Mouse (Mus musculus) small intestine, adult 2 months (tissue): Measurements from ENCODE around the gene Zfp948. TPM values are rescaled to one million over a fixed set of nuclear protein-coding genes. Genes with fewer than 3 reads are reported as not detected.
A peak's percentile ranks its signal among the peaks of the same experiment; 100 is the strongest.

Experiments used
- H3K27ac ChIP-seq: fragments of 200-500 bp; 2 replicates; pipeline ENCODE4 v1.5.1; 2012; ENCODE audit warnings: low read depth, low read length, control low read depth, inconsistent platforms; ENCODE audit not compliant: insufficient read depth
- H3K27me3 ChIP-seq: fragments of 200-500 bp; 2 replicates; pipeline ENCODE4 v1.6.1; 2012; ENCODE audit warnings: mild to moderate bottlenecking, moderate library complexity, low read length, inconsistent platforms; ENCODE audit not compliant: control insufficient read depth, insufficient read depth
- H3K36me3 ChIP-seq: fragments of 200-500 bp; 2 replicates; pipeline ENCODE4 v1.6.1; 2012; ENCODE audit warnings: mild to moderate bottlenecking, low read length, control low read depth, inconsistent platforms; ENCODE audit not compliant: control insufficient read depth, insufficient read depth
- H3K4me1 ChIP-seq: fragments of 200-500 bp; 2 replicates; pipeline ENCODE4 v1.6.1; 2012; ENCODE audit warnings: low read length, inconsistent platforms, mixed read lengths; ENCODE audit not compliant: control insufficient read depth, insufficient read depth, insufficient read length
- H3K4me3 ChIP-seq: fragments of 200-500 bp; 2 replicates; pipeline ENCODE4 v1.5.1; 2012; ENCODE audit warnings: low read depth, mild to moderate bottlenecking, control low read depth, inconsistent platforms, low read length, moderate library complexity
- CTCF ChIP-seq: fragments of 200-500 bp; IDR thresholded peaks from 2 replicates; pipeline ENCODE4 v1.5.1; 2012; ENCODE audit warnings: low read depth, mild to moderate bottlenecking, control low read depth, inconsistent platforms, low read length, moderate library complexity, mixed read lengths; ENCODE audit not compliant: insufficient replicate concordance, insufficient read length; ENCODE audit errors: extremely low read depth
- POLR2A ChIP-seq: fragments of 200-500 bp; IDR thresholded peaks from 2 replicates; pipeline ENCODE4 v1.6.1; 2012; ENCODE audit warnings: low read depth, mild to moderate bottlenecking, control low read depth, inconsistent platforms, low read length, moderate library complexity
- WGBS: fragments of 180-500 bp; shearing (Covaris S2); methylation state at CpG from one replicate; pipeline ENCODE4 v1.1.7; 2018; 5-methylcytosine and 5-hydroxymethylcytosine counted together
- polyA plus RNA-seq: library from polyadenylated mRNA; depleted of rRNA; stranded (reverse); fragments of >200 nt; gene quantifications from 2 replicates; pipeline ENCODE4 v1.2.3, GENCODE M21; 2012

Gene Zfp948
- polyA plus RNA-seq, 1 experiment: 0.60 TPM

- 88% methylated on average over 1 of the region's 1 CpGs for WGBS
- peak overlapping the region; percentile 23; the same call in 1 of the 2 replicates for H3K27ac ChIP-seq
These were observed 32.8 kb upstream of the Zfp948 start for GRCm38 (mm10) chr17:21533961-21534360.

GRCm38 (mm10) chr17:21534460-21535095 lies 32.2 kb upstream of the Zfp948 start:
- H3K27ac ChIP-seq: peak overlapping the region; percentile 89
- 9% methylated on average over 4 of the region's 4 CpGs for WGBS
- H3K27me3 ChIP-seq: no peaks in the 10 kb centered on the region
- TF ChIP-seq POLR2A (no peak), CTCF (no peak)
- peaks cover 3% of the 10 kb centered on the region for H3K4me1 ChIP-seq
- H3K4me3 ChIP-seq: no peak overlapping the region
- no peaks in the 10 kb centered on the region for H3K36me3 ChIP-seq

More at GRCm38 (mm10) chr17:21533961-21534360, 32.8 kb upstream of the Zfp948 start:
- no peak for TF ChIP-seq POLR2A
- no peak for TF ChIP-seq CTCF
- Histone ChIP-seq H3K4me1 (peaks cover 3% of the 10 kb centered on the region), H3K4me3 (no peak overlapping the region), H3K27me3 (no peaks in the 10 kb centered on the region), H3K36me3 (no peaks in the 10 kb centered on the region)

- H3K4me3 ChIP-seq: peak within 1 kb of the TSS; percentile 78
- no peak for TF ChIP-seq CTCF
- no peak for TF ChIP-seq POLR2A
- H3K4me1 ChIP-seq: peaks cover 3% of the 10 kb centered on the region
- peak within 1 kb of the TSS; percentile 89 for H3K27ac ChIP-seq
- 1% methylated on average over 21 of the region's 21 CpGs for WGBS
- H3K36me3 ChIP-seq: no peaks in the 10 kb centered on the region
- no peaks in the 10 kb centered on the region for H3K27me3 ChIP-seq
These were observed 31.5 kb upstream of the Zfp948 start, which contains the start of gene Zfp52 for GRCm38 (mm10) chr17:21535096-21536001. Gene Zfp52, plus strand, starts transcription at chr17:21535539.

GRCm38 (mm10) chr17:21536096-21536495 lies 30.7 kb upstream of the Zfp948 start:
- 36% methylated on average over 7 of the region's 7 CpGs for WGBS

GRCm38 (mm10) chr17:21536676-21537075 lies 30.1 kb upstream of the Zfp948 start:
- 86% methylated on average over 2 of the region's 2 CpGs for WGBS
- TF ChIP-seq POLR2A: no peak
- TF ChIP-seq CTCF: no peak
- H3K4me3 ChIP-seq: no peak overlapping the region

More at GRCm38 (mm10) chr17:21536096-21536495, 30.7 kb upstream of the Zfp948 start:
- H3K36me3 ChIP-seq: no peaks in the 10 kb centered on the region
- peak overlapping the region; percentile 78 for H3K4me3 ChIP-seq
- peaks cover 3% of the 10 kb centered on the region for H3K4me1 ChIP-seq
- no peak overlapping the region for H3K27ac ChIP-seq
- H3K27me3 ChIP-seq: no peaks in the 10 kb centered on the region
- no peak for TF ChIP-seq POLR2A
- TF ChIP-seq CTCF: no peak

GRCm38 (mm10) chr17:21557831-21558230 lies 9.0 kb upstream of the Zfp948 start:
- Histone ChIP-seq H3K4me1 (no peaks in the 10 kb centered on the region), H3K27me3 (no peaks in the 10 kb centered on the region; the same call in 1 of the 2 replicates), H3K36me3 (peaks cover 11% of the 10 kb centered on the region), H3K4me3 (no peak overlapping the region), H3K27ac (no peak overlapping the region)
- no peak for TF ChIP-seq CTCF
- no peak for TF ChIP-seq POLR2A
- WGBS: 89% methylated on average over 2 of the region's 2 CpGs

More at GRCm38 (mm10) chr17:21536676-21537075, 30.1 kb upstream of the Zfp948 start:
- Histone ChIP-seq H3K27ac (no peak overlapping the region), H3K36me3 (no peaks in the 10 kb centered on the region), H3K27me3 (no peaks in the 10 kb centered on the region), H3K4me1 (peaks cover 3% of the 10 kb centered on the region; the same call in 1 of the 2 replicates)

GRCm38 (mm10) chr17:21566220-21566619 lies 588 bp upstream of the Zfp948 start:
- Histone ChIP-seq H3K36me3 (peaks cover 3% of the 10 kb centered on the region), H3K4me3 (peak overlapping the region; percentile 93), H3K4me1 (no peaks in the 10 kb centered on the region), H3K27me3 (no peaks in the 10 kb centered on the region), H3K27ac (peak overlapping the region; percentile 95)
- TF ChIP-seq POLR2A (no peak), CTCF (no peak)
- under 1% methylated on average over 5 of the region's 5 CpGs for WGBS
